Mouse (Mus musculus): ENCODE results near the gene Trabd2b. TPM values are rescaled to one million over a fixed set of nuclear protein-coding genes. Genes with fewer than 3 reads are reported as not detected.

Trabd2b gene
- polyA plus RNA-seq (2016; fragmentation: Nextera tagmentation; extraction: Ambion mirVana): 1.6 and 1.7 TPM in 2 replicates

- peaks cover 47% of the 10 kb centered on the region for H3K27me3 ChIP-seq
- H3K27ac ChIP-seq: peak within 1 kb of the TSS; percentile 91
- H3K4me1 ChIP-seq: peaks cover 37% of the 10 kb centered on the region
- ATAC-seq (ENCODE audit: insufficient number of reproducible peaks, insufficient read depth, low FRiP score, low TSS enrichment): peak; percentile 58; the same call in 1 of the 2 replicates
- peak within 1 kb of the TSS; percentile 76 for H3K9ac ChIP-seq
- H3K4me2 ChIP-seq (replicated peaks): peak within 1 kb of the TSS; percentile 96
- no peaks in the 10 kb centered on the region for H3K9me3 ChIP-seq
- WGBS: 1% methylated on average over 45 of the region's 61 CpGs
- no peaks in the 10 kb centered on the region for H3K36me3 ChIP-seq
- peak within 1 kb of the TSS; percentile 77 for H3K4me3 ChIP-seq
Measured at GRCm38 (mm10) chr4:114406355-114407101, at the start of gene Trabd2b. Gene Trabd2b (plus strand): TSS chr4:114406724.

- WGBS: 48% methylated on average over 4 of the region's 4 CpGs
- Histone ChIP-seq H3K9ac (no peak overlapping the region), H3K27me3 (0 out of 2 replicates have a peak, but pooled peaks cover 3% of the 10 kb centered on the region), H3K36me3 (no peaks in the 10 kb centered on the region), H3K27ac (no peak overlapping the region), H3K9me3 (no peaks in the 10 kb centered on the region), H3K4me3 (no peak overlapping the region), H3K4me2 (replicated peaks) (no peak overlapping the region), H3K4me1 (peaks cover 5% of the 10 kb centered on the region; the same call in 1 of the 2 replicates)
- no peak for ATAC-seq (ENCODE audit: insufficient number of reproducible peaks, insufficient read depth, low FRiP score, low TSS enrichment)
Measured at GRCm38 (mm10) chr4:114357420-114357819, 49.1 kb upstream of the Trabd2b start.

GRCm38 (mm10) chr4:114358874-114359273, 47.6 kb upstream of the Trabd2b start:
- no peaks in the 10 kb centered on the region for H3K36me3 ChIP-seq
- ATAC-seq (ENCODE audit: insufficient number of reproducible peaks, insufficient read depth, low FRiP score, low TSS enrichment): no peak
- H3K4me1 ChIP-seq: peaks cover 5% of the 10 kb centered on the region; the same call in 1 of the 2 replicates
- no peak overlapping the region for H3K9ac ChIP-seq
- no peak overlapping the region for H3K4me3 ChIP-seq
- H3K27ac ChIP-seq: no peak overlapping the region
- 0 out of 2 replicates have a peak, but pooled peaks cover 3% of the 10 kb centered on the region for H3K27me3 ChIP-seq
- no peak overlapping the region for H3K4me2 ChIP-seq (replicated peaks)
- no peaks in the 10 kb centered on the region for H3K9me3 ChIP-seq
- 89% methylated on average over 2 of the region's 2 CpGs for WGBS

- ATAC-seq (ENCODE audit: insufficient number of reproducible peaks, insufficient read depth, low FRiP score, low TSS enrichment): no peak
- H3K4me3 ChIP-seq: no peak overlapping the region
- no peaks in the 10 kb centered on the region for H3K36me3 ChIP-seq
- H3K27me3 ChIP-seq: 0 out of 2 replicates have a peak, but pooled peaks cover 3% of the 10 kb centered on the region
- 69% methylated on average over 1 of the region's 1 CpGs for WGBS
- no peak overlapping the region for H3K9ac ChIP-seq
- H3K9me3 ChIP-seq: no peaks in the 10 kb centered on the region
- no peak overlapping the region for H3K4me2 ChIP-seq (replicated peaks)
- H3K27ac ChIP-seq: no peak overlapping the region
- peaks cover 5% of the 10 kb centered on the region; the same call in 1 of the 2 replicates for H3K4me1 ChIP-seq
Measured at GRCm38 (mm10) chr4:114359818-114360217, 46.7 kb upstream of the Trabd2b start.

GRCm38 (mm10) chr4:114361336-114361735, 45.2 kb upstream of the Trabd2b start:
- no peak overlapping the region for H3K9ac ChIP-seq
- H3K27ac ChIP-seq: no peak overlapping the region
- H3K27me3 ChIP-seq: 0 out of 2 replicates have a peak, but pooled peaks cover 3% of the 10 kb centered on the region
- no peak for ATAC-seq (ENCODE audit: insufficient number of reproducible peaks, insufficient read depth, low FRiP score, low TSS enrichment)
- no peak overlapping the region for H3K4me2 ChIP-seq (replicated peaks)
- H3K4me1 ChIP-seq: peaks cover 3% of the 10 kb centered on the region; the same call in 1 of the 2 replicates
- H3K9me3 ChIP-seq: no peaks in the 10 kb centered on the region
- no peaks in the 10 kb centered on the region for H3K36me3 ChIP-seq
- no peak overlapping the region for H3K4me3 ChIP-seq
- WGBS: 65% methylated on average over 2 of the region's 2 CpGs

GRCm38 (mm10) chr4:114365000-114365399, 41.5 kb upstream of the Trabd2b start:
- Histone ChIP-seq H3K9me3 (no peaks in the 10 kb centered on the region), H3K9ac (no peak overlapping the region), H3K27me3 (peaks cover 9% of the 10 kb centered on the region; the same call in 1 of the 2 replicates), H3K27ac (no peak overlapping the region), H3K4me1 (no peaks in the 10 kb centered on the region), H3K4me2 (replicated peaks) (no peak overlapping the region), H3K4me3 (no peak overlapping the region), H3K36me3 (no peaks in the 10 kb centered on the region)
- WGBS: 84% methylated on average over 4 of the region's 4 CpGs
- ATAC-seq (ENCODE audit: insufficient number of reproducible peaks, insufficient read depth, low FRiP score, low TSS enrichment): no peak

- H3K9ac ChIP-seq: no peak overlapping the region
- peaks cover 9% of the 10 kb centered on the region; the same call in 1 of the 2 replicates for H3K27me3 ChIP-seq
- no peak for ATAC-seq (ENCODE audit: insufficient number of reproducible peaks, insufficient read depth, low FRiP score, low TSS enrichment)
Measured at GRCm38 (mm10) chr4:114365595-114365994, 40.9 kb upstream of the Trabd2b start.

GRCm38 (mm10) chr4:114367005-114367404, 39.5 kb upstream of the Trabd2b start:
- Histone ChIP-seq H3K4me1 (no peaks in the 10 kb centered on the region), H3K9me3 (no peaks in the 10 kb centered on the region), H3K27me3 (peaks cover 9% of the 10 kb centered on the region; the same call in 1 of the 2 replicates), H3K36me3 (no peaks in the 10 kb centered on the region), H3K4me2 (replicated peaks) (no peak overlapping the region), H3K4me3 (no peak overlapping the region), H3K9ac (no peak overlapping the region), H3K27ac (no peak overlapping the region)
- no peak for ATAC-seq (ENCODE audit: insufficient number of reproducible peaks, insufficient read depth, low FRiP score, low TSS enrichment)
- 45% methylated on average over 2 of the region's 2 CpGs for WGBS

More at GRCm38 (mm10) chr4:114365595-114365994, 40.9 kb upstream of the Trabd2b start:
- no peaks in the 10 kb centered on the region for H3K4me1 ChIP-seq
- H3K27ac ChIP-seq: no peak overlapping the region
- no peak overlapping the region for H3K4me3 ChIP-seq
- no peak overlapping the region for H3K4me2 ChIP-seq (replicated peaks)
- H3K36me3 ChIP-seq: no peaks in the 10 kb centered on the region
- H3K9me3 ChIP-seq: no peaks in the 10 kb centered on the region

GRCm38 (mm10) chr4:114367840-114368239, 38.7 kb upstream of the Trabd2b start:
- peaks cover 9% of the 10 kb centered on the region; the same call in 1 of the 2 replicates for H3K27me3 ChIP-seq
- H3K36me3 ChIP-seq: no peaks in the 10 kb centered on the region
- H3K4me1 ChIP-seq: no peaks in the 10 kb centered on the region
- H3K4me2 ChIP-seq (replicated peaks): no peak overlapping the region
- no peaks in the 10 kb centered on the region for H3K9me3 ChIP-seq
- H3K9ac ChIP-seq: no peak overlapping the region
- no peak overlapping the region for H3K4me3 ChIP-seq
- no peak overlapping the region for H3K27ac ChIP-seq
- no peak for ATAC-seq (ENCODE audit: insufficient number of reproducible peaks, insufficient read depth, low FRiP score, low TSS enrichment)
- 50% methylated on average over 7 of the region's 7 CpGs for WGBS

GRCm38 (mm10) chr4:114369591-114369990, 36.9 kb upstream of the Trabd2b start:
- ATAC-seq (ENCODE audit: insufficient number of reproducible peaks, insufficient read depth, low FRiP score, low TSS enrichment): no peak
- no peaks in the 10 kb centered on the region for H3K9me3 ChIP-seq
- WGBS: 67% methylated on average over 2 of the region's 2 CpGs
- no peak overlapping the region for H3K4me2 ChIP-seq (replicated peaks)
- H3K4me1 ChIP-seq: no peaks in the 10 kb centered on the region
- H3K36me3 ChIP-seq: no peaks in the 10 kb centered on the region
- no peak overlapping the region for H3K27ac ChIP-seq
- H3K9ac ChIP-seq: no peak overlapping the region
- no peak overlapping the region for H3K4me3 ChIP-seq
- H3K27me3 ChIP-seq: peaks cover 9% of the 10 kb centered on the region; the same call in 1 of the 2 replicates

- no peak for ATAC-seq (ENCODE audit: insufficient number of reproducible peaks, insufficient read depth, low FRiP score, low TSS enrichment)
- Histone ChIP-seq H3K4me1 (no peaks in the 10 kb centered on the region), H3K27ac (no peak overlapping the region), H3K9ac (no peak overlapping the region), H3K36me3 (no peaks in the 10 kb centered on the region), H3K9me3 (no peaks in the 10 kb centered on the region), H3K4me3 (no peak overlapping the region), H3K27me3 (peaks cover 9% of the 10 kb centered on the region; the same call in 1 of the 2 replicates), H3K4me2 (replicated peaks) (no peak overlapping the region)
Measured at GRCm38 (mm10) chr4:114370935-114371715, 35.4 kb upstream of the Trabd2b start.

All from embryonic facial prominence, embryonic 12.5 days (tissue).